Mouse (Mus musculus): ENCODE data around the gene 1110032F04Rik.

The 1110032F04Rik gene

GRCm38 (mm10) chr3:68907509-68907908 is 38.1 kb downstream of the 1110032F04Rik start:
- DNase-seq (ENCODE audit: low read depth, low spot score): no peak
